In the genomic region with DNA sequence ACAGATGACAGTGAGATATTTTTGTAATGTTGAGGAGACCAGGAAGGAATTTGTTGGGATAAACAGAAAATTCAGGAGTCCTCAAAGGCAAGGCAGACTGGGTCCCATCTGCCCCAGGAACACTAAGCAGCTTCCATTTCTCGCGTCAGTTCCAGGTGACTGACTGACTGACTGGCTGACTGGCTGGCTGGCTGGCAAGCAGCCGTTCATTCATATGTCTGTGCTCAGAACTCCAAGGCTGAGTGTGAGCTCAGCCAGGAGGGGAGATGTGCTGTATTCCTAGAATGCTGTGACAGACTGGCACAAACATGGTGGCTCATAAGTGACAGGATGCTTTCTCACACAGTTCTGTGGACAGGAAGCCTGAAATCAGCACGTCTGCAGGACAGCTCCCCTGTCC, we compare ENCODE assay signal across 19 mouse cellular contexts. TPM values are rescaled to one million over a fixed set of nuclear protein-coding genes. Genes with fewer than 3 reads are reported as not detected.
DNase-seq lines count a peak whose midpoint lies in the region; ATAC-seq and TF ChIP-seq lines count a peak whose summit lies in the region.
"Had no signal": no experiment of that assay in that cellular context is flagged by ENCODE, and none has a peak within 500 bp of the region (broad histone marks: within the 10 kb centered on the region; RNA-seq: fewer than 3 reads in every experiment).

No protein-coding gene starts in this region.

- H3K4me1 ChIP-seq in forebrain, embryonic 13.5 days = peaks cover 21% of the 10 kb centered on the region
- peaks cover 22% of the 10 kb centered on the region for H3K4me1 ChIP-seq in forebrain, embryonic 10.5 days
- H3K4me1 ChIP-seq: liver, embryonic 13.5 days had no signal

- H3K4me3 ChIP-seq in forebrain, embryonic 13.5 days = no peak overlapping the region
- H3K4me3 ChIP-seq in forebrain, embryonic 10.5 days = no peak overlapping the region
- H3K4me3 ChIP-seq in layer of hippocampus, adult 2 months = no peak overlapping the region
- H3K4me3 ChIP-seq: heart, embryonic 10.5 days; kidney, embryonic 15.5 days; liver, embryonic 13.5 days had no signal

- no peak for TF ChIP-seq CTCF in layer of hippocampus, adult 2 months (conservative IDR thresholded peaks at IDR 0.05)
- TF ChIP-seq CTCF in brain, embryonic 14.5 days (IDR thresholded peaks at IDR 0.05; ENCODE audit: borderline replicate concordance, extremely low read depth, insufficient read depth, insufficient read length) = no peak

- H3K9ac ChIP-seq in forebrain, embryonic 13.5 days = no peak overlapping the region
- H3K9ac ChIP-seq: kidney, embryonic 15.5 days; liver, embryonic 13.5 days had no signal

- no peak for TF ChIP-seq POLR2A in brain, embryonic 14.5 days (IDR thresholded peaks at IDR 0.05; ENCODE audit: borderline replicate concordance, extremely low read depth, insufficient read depth, insufficient read length, poor library complexity, severe bottlenecking)

- H3K27ac ChIP-seq in forebrain, embryonic 13.5 days = peak overlapping the region; percentile 64; the same call in 1 of the 2 replicates
- no peak overlapping the region for H3K27ac ChIP-seq in forebrain, embryonic 10.5 days
- H3K27ac ChIP-seq in layer of hippocampus, adult 2 months = no peak overlapping the region
- H3K27ac ChIP-seq: heart, embryonic 10.5 days; kidney, embryonic 15.5 days; liver, embryonic 13.5 days had no signal

- H3K4me2 ChIP-seq in forebrain, embryonic 13.5 days = no peak overlapping the region
- H3K4me2 ChIP-seq: kidney, embryonic 15.5 days; liver, embryonic 13.5 days had no signal

- H3K9me3 ChIP-seq in forebrain, embryonic 13.5 days (replicated peaks) = no peaks in the 10 kb centered on the region
- no peaks in the 10 kb centered on the region for H3K9me3 ChIP-seq in forebrain, embryonic 10.5 days
- H3K9me3 ChIP-seq: heart, embryonic 10.5 days; kidney, embryonic 15.5 days; liver, embryonic 13.5 days had no signal

- WGBS in forebrain, embryonic 13.5 days = 78% methylated on average over 4 of the region's 4 CpGs
- WGBS in forebrain, embryonic 10.5 days = 86% methylated on average over 4 of the region's 4 CpGs

- H3K27me3 ChIP-seq in forebrain, embryonic 13.5 days = no peaks in the 10 kb centered on the region
- no peaks in the 10 kb centered on the region for H3K27me3 ChIP-seq in forebrain, embryonic 10.5 days (ENCODE audit: poor library complexity, severe bottlenecking)
- H3K27me3 ChIP-seq: kidney, embryonic 15.5 days; liver, embryonic 13.5 days had no signal

- ATAC-seq in forebrain, embryonic 13.5 days = peak; percentile 52
- ATAC-seq: inflammation-experienced regulatory T-cells, adult 6 months had no signal

- peaks cover 56% of the 10 kb centered on the region for H3K36me3 ChIP-seq in forebrain, embryonic 13.5 days (ENCODE audit: poor library complexity, severe bottlenecking)
- H3K36me3 ChIP-seq in forebrain, embryonic 10.5 days (replicated peaks) = peaks cover 19% of the 10 kb centered on the region
- H3K36me3 ChIP-seq: heart, embryonic 10.5 days; liver, embryonic 13.5 days had no signal

- no peak for DNase-seq in forebrain, embryonic 10.5 days (ENCODE audit: extremely low spot score, low spot score)
- peak; percentile 47 to 61 for DNase-seq in layer of hippocampus, adult 2 months (ENCODE audit: low spot score in 2 of 2)
- DNase-seq in layer of hippocampus, postnatal 25 days (ENCODE audit: extremely low spot score in 1 of 2, low spot score in 1 of 2) = no peak
- DNase-seq in brain, embryonic 14.5 days (ENCODE audit: low read depth) = peak; percentile 81
- DNase-seq in layer of hippocampus, postnatal 36 days = peak; percentile 47 to 48
- no peak for DNase-seq in heart, adult 9 months (ENCODE audit: low spot score in 2 of 2)
- no peak for DNase-seq in adrenal gland, adult 18-20 months (ENCODE audit: low spot score in 2 of 2)
- DNase-seq: adrenal gland, postnatal 36 days; cerebellum, adult 9-11 months; gastrocnemius, postnatal 25 days; heart, postnatal 10 days; liver, embryonic 13.5 days; right cerebral cortex, postnatal 25 days; thymus, postnatal 14 days had no signal

RNA-seq across cellular contexts. Expression of a gene that starts 1.4 kb away (rescaled TPM):
- 2.2 and 2.5 TPM in 2 replicates for polyA plus RNA-seq in forebrain, embryonic 13.5 days (2015; fragmentation: Nextera tagmentation; extraction: Ambion mirVana)
- polyA plus RNA-seq in forebrain, embryonic 10.5 days (2016; fragmentation: Nextera tagmentation; extraction: Ambion mirVana) = 0.43 and 0.66 TPM in 2 replicates
- 1 to 10 TPM in 1 of 2 experiments, under 1 TPM in 1; 0.72 to 1.0 TPM for total RNA-seq in layer of hippocampus, adult 2 months (2021)
- under 1 TPM; 0.71 to 0.77 TPM for total RNA-seq in layer of hippocampus, postnatal 25 days (2021)
- 1.3 and 2.6 TPM in 2 replicates for polyA plus RNA-seq in brain, embryonic 14.5 days (2012; rRNA removed)
- 1 to 10 TPM in 1 of 2 experiments, under 1 TPM in 1; 0.92 to 1.3 TPM for total RNA-seq in layer of hippocampus, postnatal 36 days (2021)
- not detected for total RNA-seq in adrenal gland, adult 18-20 months (2021)
- total RNA-seq: adrenal gland, postnatal 36 days; gastrocnemius, postnatal 25 days; heart, postnatal 10 days; megakaryocyte progenitor cell, adult 5-6 weeks had no signal

Comparison
In these comparisons a context has a peak if more than half of its experiments do, and no peak if none do; other contexts are left out.
1. DNase-seq: peak in layer of hippocampus, adult 2 months (2 of 2), brain, embryonic 14.5 days (single experiment) and layer of hippocampus, postnatal 36 days (2 of 2); none in forebrain, embryonic 10.5 days (single experiment), layer of hippocampus, postnatal 25 days (0 of 2), heart, adult 9 months (0 of 2) and adrenal gland, adult 18-20 months (0 of 2).